Comparison of ENCODE assay signal across 16 mouse cellular contexts in the genomic region with DNA sequence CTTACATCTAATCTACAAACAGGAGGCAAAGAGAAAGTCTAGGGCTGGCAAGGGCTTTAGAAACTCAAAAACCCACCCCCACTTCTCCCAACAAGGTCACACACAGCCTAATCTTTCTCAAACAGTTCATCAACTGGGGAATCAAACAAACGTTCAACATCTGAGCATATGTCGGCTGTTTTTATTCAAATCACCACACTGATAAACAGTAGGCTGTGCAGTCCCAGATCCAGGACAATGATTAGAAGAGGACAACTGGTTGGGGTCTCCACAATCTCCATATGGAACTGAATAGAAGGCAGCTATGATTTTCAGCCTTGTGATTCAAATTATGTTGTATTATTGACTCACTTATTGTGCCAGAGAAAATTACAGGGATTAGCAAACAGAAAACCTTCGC.
"Had no signal": no experiment of that assay in that cellular context is flagged by ENCODE, and none has a peak within 500 bp of the region (broad histone marks: within the 10 kb centered on the region; RNA-seq: fewer than 3 reads in every experiment).

No protein-coding gene starts in this region.

- H3K4me1 ChIP-seq: kidney, embryonic 15.5 days; limb, embryonic 15.5 days; neural tube, embryonic 12.5 days; neural tube, embryonic 15.5 days had no signal

- H3K4me2 ChIP-seq: kidney, embryonic 15.5 days; limb, embryonic 12.5 days; limb, embryonic 15.5 days; liver, embryonic 11.5 days; neural tube, embryonic 12.5 days; neural tube, embryonic 15.5 days had no signal

- DNase-seq: kidney, adult 11 months; kidney, adult 8-10 months; kidney, postnatal 10 days; kidney, postnatal 4 days; left cerebral cortex, postnatal 4 days; lung, adult 18-20 months; thymus, adult 18-20 months; thymus, postnatal 36 days had no signal

- H3K9ac ChIP-seq: kidney, embryonic 15.5 days; limb, embryonic 12.5 days; limb, embryonic 15.5 days; liver, embryonic 14.5 days; neural tube, embryonic 12.5 days; neural tube, embryonic 15.5 days had no signal

- H3K4me3 ChIP-seq: kidney, embryonic 15.5 days; limb, embryonic 12.5 days; limb, embryonic 15.5 days; neural tube, embryonic 12.5 days; neural tube, embryonic 15.5 days had no signal

- H3K36me3 ChIP-seq: kidney, embryonic 15.5 days; limb, embryonic 12.5 days; limb, embryonic 15.5 days; neural tube, embryonic 12.5 days; neural tube, embryonic 15.5 days had no signal

- H3K27ac ChIP-seq: kidney, embryonic 15.5 days; limb, embryonic 12.5 days; limb, embryonic 15.5 days; liver, embryonic 14.5 days; macrophage; neural tube, embryonic 12.5 days; neural tube, embryonic 15.5 days had no signal

- H3K27me3 ChIP-seq: kidney, embryonic 15.5 days; limb, embryonic 12.5 days; limb, embryonic 15.5 days; neural tube, embryonic 12.5 days; neural tube, embryonic 15.5 days had no signal

- H3K9me3 ChIP-seq: kidney, embryonic 15.5 days; limb, embryonic 12.5 days; limb, embryonic 15.5 days; neural tube, embryonic 15.5 days had no signal
